In genomic region chr1:156418170-156418569, GRCm38 (mm10) we compare ENCODE assay signal across 9 mouse cellular contexts. TPM values are rescaled to one million over a fixed set of nuclear protein-coding genes. Genes with fewer than 3 reads are reported as not detected.
DNase-seq lines count a peak whose midpoint lies in the region; ATAC-seq and TF ChIP-seq lines count a peak whose summit lies in the region.
"Had no signal": no experiment of that assay in that cellular context is flagged by ENCODE, and none has a peak within 500 bp of the region (broad histone marks: within the 10 kb centered on the region; RNA-seq: fewer than 3 reads in every experiment).

No protein-coding gene starts in this region.

- no peak overlapping the region for H3K9ac ChIP-seq in embryonic facial prominence, embryonic 11.5 days (replicated peaks; ENCODE audit: low read length)
- H3K9ac ChIP-seq in liver, adult 2 months (ENCODE audit: low read depth, low read length) = no peak overlapping the region

- ATAC-seq in embryonic facial prominence, embryonic 11.5 days (replicated peaks; ENCODE audit: insufficient number of reproducible peaks, low FRiP score, low TSS enrichment, low read depth) = no peak

- no peaks in the 10 kb centered on the region for H3K36me3 ChIP-seq in embryonic facial prominence, embryonic 11.5 days (replicated peaks; ENCODE audit: control insufficient read depth, insufficient read depth, low read depth, low read length)
- H3K36me3 ChIP-seq in embryonic facial prominence, embryonic 10.5 days (replicated peaks) = no peaks in the 10 kb centered on the region
- H3K36me3 ChIP-seq in liver, adult 2 months (ENCODE audit: control insufficient read depth, insufficient read depth, low read length) = no peaks in the 10 kb centered on the region

- 61% methylated on average over 4 of the region's 4 CpGs for WGBS in embryonic facial prominence, embryonic 11.5 days
- WGBS in embryonic facial prominence, embryonic 10.5 days = 66% methylated on average over 4 of the region's 4 CpGs
- 57% methylated on average over 4 of the region's 4 CpGs for WGBS in liver, adult 2 months

- no peak for TF ChIP-seq POLR2A in liver, adult 2 months (IDR thresholded peaks at IDR 0.05; ENCODE audit: extremely low read depth, insufficient read depth, low read length)

- peak; percentile 52 for DNase-seq in embryonic facial prominence, embryonic 11.5 days (ENCODE audit: low spot score)
- no peak for DNase-seq in embryonic facial prominence, embryonic 10.5 days (ENCODE audit: low spot score)
- DNase-seq in liver, adult 2 months (ENCODE audit: extremely low read depth, low read depth, low spot score) = peak; percentile 24
- no peak for DNase-seq in liver
- peak; percentile 53 for DNase-seq in T-cell, adult 2 months (ENCODE audit: low spot score)
- peak; percentile 71 for DNase-seq in kidney, adult 9 months
- DNase-seq in spleen, postnatal 36 days (ENCODE audit: low spot score in 2 of 2) = peak; percentile 46 to 59
- DNase-seq in ovary, postnatal 14 days (ENCODE audit: low spot score) = no peak

- H3K79me2 ChIP-seq in liver, adult 2 months (ENCODE audit: control insufficient read depth, insufficient read depth, low read length) = no peaks in the 10 kb centered on the region

- H3K9me3 ChIP-seq in embryonic facial prominence, embryonic 11.5 days (replicated peaks; ENCODE audit: control insufficient read depth, low read length) = no peaks in the 10 kb centered on the region
- peaks cover 4% of the 10 kb centered on the region; the same call in 1 of the 2 replicates for H3K9me3 ChIP-seq in embryonic facial prominence, embryonic 10.5 days

- no peak overlapping the region for H3K27ac ChIP-seq in embryonic facial prominence, embryonic 11.5 days (replicated peaks; ENCODE audit: low read depth, low read length)
- no peak overlapping the region for H3K27ac ChIP-seq in embryonic facial prominence, embryonic 10.5 days (replicated peaks)
- H3K27ac ChIP-seq in liver, adult 2 months (replicated peaks; ENCODE audit: insufficient read depth, low read depth, low read length) = no peak overlapping the region

- no peaks in the 10 kb centered on the region for H3K4me1 ChIP-seq in embryonic facial prominence, embryonic 11.5 days (ENCODE audit: control insufficient read depth, insufficient read depth, low read length)
- peaks cover 6% of the 10 kb centered on the region for H3K4me1 ChIP-seq in embryonic facial prominence, embryonic 10.5 days
- H3K4me1 ChIP-seq in liver, adult 2 months (ENCODE audit: control insufficient read depth, insufficient read depth, low read length) = peaks cover 3% of the 10 kb centered on the region; the same call in 1 of the 2 replicates

- TF ChIP-seq CTCF in liver, adult 2 months (IDR thresholded peaks at IDR 0.05; ENCODE audit: low read depth, low read length) = peak; percentile 39; the same call in 1 of the 2 replicates

- no peaks in the 10 kb centered on the region for H3K27me3 ChIP-seq in embryonic facial prominence, embryonic 11.5 days (ENCODE audit: control insufficient read depth, insufficient read depth, low read length)
- no peaks in the 10 kb centered on the region for H3K27me3 ChIP-seq in embryonic facial prominence, embryonic 10.5 days (replicated peaks; ENCODE audit: low read depth, poor library complexity, severe bottlenecking)
- H3K27me3 ChIP-seq in liver, adult 2 months (ENCODE audit: control insufficient read depth, insufficient read depth, low read length) = no peaks in the 10 kb centered on the region

- H3K4me2 ChIP-seq in embryonic facial prominence, embryonic 11.5 days (ENCODE audit: low read depth, low read length) = no peak overlapping the region

- no peak overlapping the region for H3K4me3 ChIP-seq in embryonic facial prominence, embryonic 11.5 days (ENCODE audit: low read depth, low read length)
- H3K4me3 ChIP-seq in embryonic facial prominence, embryonic 10.5 days = no peak overlapping the region
- H3K4me3 ChIP-seq in liver, adult 2 months (ENCODE audit: insufficient read depth, low read depth, low read length) = no peak overlapping the region
- H3K4me3 ChIP-seq: myocyte had no signal

RNA-seq across cellular contexts. Expression of gene Axdnd1, which starts 2.8 kb away (rescaled TPM):
- 0.21 TPM in 1 of 2 replicates, not detected in the other for polyA plus RNA-seq in embryonic facial prominence, embryonic 11.5 days (2014; fragmentation: Nextera tagmentation; extraction: Ambion mirVana)
- polyA plus RNA-seq in embryonic facial prominence, embryonic 10.5 days (2016; fragmentation: Nextera tagmentation; extraction: Ambion mirVana) = 0.28 and 0.30 TPM in 2 replicates
- not detected in 2 replicates for total RNA-seq in liver, adult 2 months (2014; rRNA removed)
- not detected in 2 replicates for polyA plus RNA-seq in liver, adult 2 months (2012; rRNA removed)

RNA-seq across cellular contexts. Expression of gene Gm2000, which starts 52.3 kb away (rescaled TPM):
- polyA plus RNA-seq in embryonic facial prominence, embryonic 11.5 days (2014; fragmentation: Nextera tagmentation; extraction: Ambion mirVana) = 1,047 and 1,116 TPM in 2 replicates
- 884 and 933 TPM in 2 replicates for polyA plus RNA-seq in embryonic facial prominence, embryonic 10.5 days (2016; fragmentation: Nextera tagmentation; extraction: Ambion mirVana)
- 21.7 and 55.0 TPM in 2 replicates for total RNA-seq in liver, adult 2 months (2014; rRNA removed)
- 8.4 and 10.0 TPM in 2 replicates for polyA plus RNA-seq in liver, adult 2 months (2012; rRNA removed)

RNA-seq across cellular contexts. Expression of gene Soat1, which starts 56.0 kb away (rescaled TPM):
- 25.3 and 31.5 TPM in 2 replicates for polyA plus RNA-seq in embryonic facial prominence, embryonic 11.5 days (2014; fragmentation: Nextera tagmentation; extraction: Ambion mirVana)
- 27.2 and 29.2 TPM in 2 replicates for polyA plus RNA-seq in embryonic facial prominence, embryonic 10.5 days (2016; fragmentation: Nextera tagmentation; extraction: Ambion mirVana)
- total RNA-seq in liver, adult 2 months (2014; rRNA removed) = 5.9 and 7.7 TPM in 2 replicates
- polyA plus RNA-seq in liver, adult 2 months (2012; rRNA removed) = 1.2 and 2.4 TPM in 2 replicates

Comparison
In these comparisons a context has a peak if more than half of its experiments do, and no peak if none do; other contexts are left out.
1. DNase-seq: peak in embryonic facial prominence, embryonic 11.5 days (single experiment), liver, adult 2 months (single experiment), T-cell, adult 2 months (single experiment), kidney, adult 9 months (single experiment) and spleen, postnatal 36 days (2 of 2); none in embryonic facial prominence, embryonic 10.5 days (single experiment), liver (single experiment) and ovary, postnatal 14 days (single experiment).
2. RNA of gene Gm2000, which starts 52.3 kb away (polyA plus RNA-seq): 1,047 to 1,116 TPM in embryonic facial prominence, embryonic 11.5 days and 884 to 933 TPM in embryonic facial prominence, embryonic 10.5 days; 8.4 to 10.0 TPM in liver, adult 2 months; every median in the first group is over 10 times any median in the second.